In genomic region chr11:61174821-61175658, GRCm38 (mm10) we compare ENCODE assay signal across 8 mouse cellular contexts. TPM values are rescaled to one million over a fixed set of nuclear protein-coding genes. Genes with fewer than 3 reads are reported as not detected.
DNase-seq lines count a peak whose midpoint lies in the region; ATAC-seq and TF ChIP-seq lines count a peak whose summit lies in the region.

TSS of gene Usp22 (minus strand) at chr11:61175055.

- DNase-seq in heart, postnatal 10 days: peak; percentile 100
- peak; percentile 98 for DNase-seq in large intestine, adult 2 months (ENCODE audit: low read depth, low spot score)
- peak; percentile 99 for DNase-seq in liver, postnatal 0 days
- DNase-seq in testis, postnatal 10 days (ENCODE audit: low spot score): peak; percentile 99

- TF ChIP-seq EP300 in ES-Bruce4 (IDR thresholded peaks at IDR 0.05; ENCODE audit: insufficient read depth, low read depth, low read length): 0 out of 2 replicates have a peak, but pooled peaks have one; percentile 43
- no peak for TF ChIP-seq EP300 in liver, postnatal 0 days (IDR thresholded peaks at IDR 0.05; ENCODE audit: low read depth)

- no peak for TF ChIP-seq CTCF in ES-Bruce4 (IDR thresholded peaks at IDR 0.05; ENCODE audit: low read depth, low read length)
- TF ChIP-seq CTCF in liver, postnatal 0 days (IDR thresholded peaks at IDR 0.05; ENCODE audit: low read depth): peak; percentile 11

- peak within 1 kb of the TSS; percentile 92 for H3K4me3 ChIP-seq in ES-Bruce4 (ENCODE audit: low read depth, low read length)
- H3K4me3 ChIP-seq in forebrain, embryonic 13.5 days: peak within 1 kb of the TSS; percentile 90
- H3K4me3 ChIP-seq in liver, postnatal 0 days (ENCODE audit: low read depth, low read length): peak within 1 kb of the TSS; percentile 78
- peak within 1 kb of the TSS; percentile 100 for H3K4me3 ChIP-seq in neural tube, embryonic 14.5 days (ENCODE audit: low read depth, low read length)

- H3K4me1 ChIP-seq in ES-Bruce4 (ENCODE audit: control insufficient read depth, insufficient read depth, low read length): no peaks in the 10 kb centered on the region
- H3K4me1 ChIP-seq in forebrain, embryonic 13.5 days: peaks cover 42% of the 10 kb centered on the region
- peaks cover 15% of the 10 kb centered on the region for H3K4me1 ChIP-seq in liver, postnatal 0 days (ENCODE audit: insufficient read depth)
- H3K4me1 ChIP-seq in neural tube, embryonic 14.5 days (ENCODE audit: control insufficient read depth, insufficient read depth, low read length): peaks cover 30% of the 10 kb centered on the region

- ATAC-seq in cerebellum, adult (ENCODE audit: insufficient number of reproducible peaks, low FRiP score, low TSS enrichment): peak; percentile 98
- peak; percentile 97 for ATAC-seq in forebrain, embryonic 13.5 days
- ATAC-seq in liver, postnatal 0 days: peak; percentile 98
- ATAC-seq in neural tube, embryonic 14.5 days (ENCODE audit: low read depth): peak; percentile 97

- intact Hi-C loops in heart, postnatal 10 days (cut with DNase I): no loop called here

- no peaks in the 10 kb centered on the region for H3K27me3 ChIP-seq in ES-Bruce4 (ENCODE audit: control insufficient read depth, insufficient read depth, low read length, poor library complexity, severe bottlenecking)
- H3K27me3 ChIP-seq in forebrain, embryonic 13.5 days: no peaks in the 10 kb centered on the region
- no peaks in the 10 kb centered on the region for H3K27me3 ChIP-seq in liver, postnatal 0 days (ENCODE audit: insufficient read depth, low read length)
- H3K27me3 ChIP-seq in neural tube, embryonic 14.5 days (ENCODE audit: control insufficient read depth, insufficient read depth, low read length): no peaks in the 10 kb centered on the region

- H3K27ac ChIP-seq in ES-Bruce4 (ENCODE audit: insufficient read depth, low read length): no peak within 1 kb of the TSS
- H3K27ac ChIP-seq in forebrain, embryonic 13.5 days: peak within 1 kb of the TSS; percentile 98
- H3K27ac ChIP-seq in liver, postnatal 0 days (ENCODE audit: low read depth): peak within 1 kb of the TSS; percentile 95
- H3K27ac ChIP-seq in neural tube, embryonic 14.5 days (ENCODE audit: low read depth, low read length): peak within 1 kb of the TSS; percentile 99

- H3K9ac ChIP-seq in ES-Bruce4 (ENCODE audit: low read depth, poor library complexity, severe bottlenecking): peak within 1 kb of the TSS; percentile 72
- H3K9ac ChIP-seq in forebrain, embryonic 13.5 days: peak within 1 kb of the TSS; percentile 97
- H3K9ac ChIP-seq in liver, postnatal 0 days (replicated peaks): peak within 1 kb of the TSS; percentile 89
- H3K9ac ChIP-seq in neural tube, embryonic 14.5 days (replicated peaks; ENCODE audit: low read depth, low read length): peak within 1 kb of the TSS; percentile 100

- H3K9me3 ChIP-seq in ES-Bruce4 (replicated peaks; ENCODE audit: control insufficient read depth, insufficient read depth, low read length, poor library complexity, severe bottlenecking): no peaks in the 10 kb centered on the region
- no peaks in the 10 kb centered on the region for H3K9me3 ChIP-seq in forebrain, embryonic 13.5 days (replicated peaks)
- no peaks in the 10 kb centered on the region for H3K9me3 ChIP-seq in liver, postnatal 0 days (ENCODE audit: low read length)
- no peaks in the 10 kb centered on the region for H3K9me3 ChIP-seq in neural tube, embryonic 14.5 days (ENCODE audit: control insufficient read depth, low read length)

- TF ChIP-seq POLR2A in ES-Bruce4 (IDR thresholded peaks at IDR 0.05; ENCODE audit: insufficient read depth, low read length): peak; percentile 72

- under 1% methylated on average over 65 of the region's 69 CpGs for WGBS in forebrain, embryonic 13.5 days
- under 1% methylated on average over 69 of the region's 69 CpGs for WGBS in large intestine, adult 2 months
- WGBS in liver, postnatal 0 days (ENCODE audit: insufficient replicate concordance): under 1% methylated on average over 62 of the region's 69 CpGs
- WGBS in neural tube, embryonic 14.5 days: under 1% methylated on average over 69 of the region's 69 CpGs

- H3K36me3 ChIP-seq in ES-Bruce4 (ENCODE audit: control insufficient read depth, insufficient read depth, low read length, poor library complexity, severe bottlenecking): no peaks in the 10 kb centered on the region
- peaks cover 6% of the 10 kb centered on the region for H3K36me3 ChIP-seq in forebrain, embryonic 13.5 days (ENCODE audit: poor library complexity, severe bottlenecking)
- no peaks in the 10 kb centered on the region for H3K36me3 ChIP-seq in liver, postnatal 0 days (replicated peaks; ENCODE audit: insufficient read depth, low read length)
- no peaks in the 10 kb centered on the region for H3K36me3 ChIP-seq in neural tube, embryonic 14.5 days (ENCODE audit: control insufficient read depth, insufficient read depth, low read length)

- H3K4me2 ChIP-seq in forebrain, embryonic 13.5 days: peak within 1 kb of the TSS; percentile 76
- H3K4me2 ChIP-seq in liver, postnatal 0 days (ENCODE audit: low read depth, low read length): peak within 1 kb of the TSS; percentile 97
- H3K4me2 ChIP-seq in neural tube, embryonic 14.5 days (ENCODE audit: low read depth, low read length): peak within 1 kb of the TSS; percentile 64

RNA-seq across cellular contexts. Expression of gene Usp22, which starts in this region (rescaled TPM):
- 107 and 113 TPM in 2 replicates for polyA plus RNA-seq in ES-Bruce4 (2011; ENCODE audit: insufficient read depth, insufficient read length, low read depth, missing spikeins)
- 272 and 304 TPM in 2 replicates for polyA plus RNA-seq in forebrain, embryonic 13.5 days (2015; fragmentation: Nextera tagmentation; extraction: Ambion mirVana)
- total RNA-seq in heart, postnatal 10 days (2021): 10 to 100 TPM; 55.1 to 57.6 TPM
- 32.5 and 41.3 TPM in 2 replicates for polyA plus RNA-seq in large intestine, adult 2 months (2012; rRNA removed)
- 8.7 and 10.0 TPM in 2 replicates for polyA plus RNA-seq in liver, postnatal 0 days (2015; fragmentation: Nextera tagmentation; extraction: Ambion mirVana)
- 526 and 544 TPM in 2 replicates for polyA plus RNA-seq in neural tube, embryonic 14.5 days (2014; fragmentation: Nextera tagmentation; extraction: Ambion mirVana)
